Mouse (Mus musculus): ENCODE data around the gene Fbln2. TPM values are rescaled to one million over a fixed set of nuclear protein-coding genes. Genes with fewer than 3 reads are reported as not detected.

Gene Fbln2
- polyA plus RNA-seq, 1 experiment from 2014 or later = 19.5 TPM

- no peak overlapping the region for H3K9ac ChIP-seq (ENCODE audit: low read depth, low read length)
- H3K4me1 ChIP-seq (replicated peaks; ENCODE audit: control insufficient read depth, insufficient read depth, low read length) = no peaks in the 10 kb centered on the region
- H3K36me3 ChIP-seq (ENCODE audit: control insufficient read depth, insufficient read depth) = peaks cover 26% of the 10 kb centered on the region
- TF ChIP-seq CTCF (IDR thresholded peaks at IDR 0.05; ENCODE audit: low read depth) = no peak
- WGBS = 71% methylated on average over 3 of the region's 3 CpGs
- no peak overlapping the region for H3K4me3 ChIP-seq (ENCODE audit: low read depth, low read length)
- no peaks in the 10 kb centered on the region for H3K27me3 ChIP-seq (replicated peaks; ENCODE audit: control insufficient read depth, insufficient read depth, low read length)
- no peaks in the 10 kb centered on the region for H3K9me3 ChIP-seq (ENCODE audit: control insufficient read depth)
- H3K27ac ChIP-seq (ENCODE audit: low read depth, low read length) = no peak overlapping the region
- no peak for ATAC-seq
- no peak overlapping the region for H3K4me2 ChIP-seq (replicated peaks; ENCODE audit: low read depth)
Observed at GRCm38 (mm10) chr6:91171396-91171895, 40.8 kb upstream of the Fbln2 start.

DNA sequence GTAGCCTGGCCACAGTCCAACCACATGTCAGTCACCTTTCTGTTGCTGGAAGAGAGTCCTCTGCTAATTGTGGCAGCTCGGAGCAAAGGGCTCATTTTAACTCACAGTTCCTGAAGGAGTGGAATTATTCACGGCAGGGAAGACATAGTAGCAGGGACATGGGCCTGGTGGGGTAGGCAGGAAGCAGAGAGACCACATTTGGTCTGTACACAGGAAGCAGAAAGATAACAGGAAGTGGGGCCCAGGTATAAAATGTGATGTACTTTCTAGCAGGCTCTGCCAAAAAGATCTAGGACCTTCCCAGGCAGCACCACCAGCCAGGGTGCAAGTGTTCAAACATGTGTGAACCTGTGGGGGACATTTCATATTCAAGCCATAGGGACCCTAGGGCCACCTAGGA is 39.9 kb upstream of the Fbln2 start:
- 64% methylated on average over 2 of the region's 2 CpGs for WGBS
- no peak overlapping the region for H3K27ac ChIP-seq (ENCODE audit: low read depth, low read length)
- H3K4me3 ChIP-seq (ENCODE audit: low read depth, low read length) = no peak overlapping the region
- no peak for TF ChIP-seq CTCF (IDR thresholded peaks at IDR 0.05; ENCODE audit: low read depth)
- H3K4me1 ChIP-seq (replicated peaks; ENCODE audit: control insufficient read depth, insufficient read depth, low read length) = no peaks in the 10 kb centered on the region
- no peak overlapping the region for H3K9ac ChIP-seq (ENCODE audit: low read depth, low read length)
- H3K36me3 ChIP-seq (ENCODE audit: control insufficient read depth, insufficient read depth) = peaks cover 26% of the 10 kb centered on the region
- no peaks in the 10 kb centered on the region for H3K27me3 ChIP-seq (replicated peaks; ENCODE audit: control insufficient read depth, insufficient read depth, low read length)
- no peaks in the 10 kb centered on the region for H3K9me3 ChIP-seq (ENCODE audit: control insufficient read depth)
- ATAC-seq = no peak
- no peak overlapping the region for H3K4me2 ChIP-seq (replicated peaks; ENCODE audit: low read depth)

DNA sequence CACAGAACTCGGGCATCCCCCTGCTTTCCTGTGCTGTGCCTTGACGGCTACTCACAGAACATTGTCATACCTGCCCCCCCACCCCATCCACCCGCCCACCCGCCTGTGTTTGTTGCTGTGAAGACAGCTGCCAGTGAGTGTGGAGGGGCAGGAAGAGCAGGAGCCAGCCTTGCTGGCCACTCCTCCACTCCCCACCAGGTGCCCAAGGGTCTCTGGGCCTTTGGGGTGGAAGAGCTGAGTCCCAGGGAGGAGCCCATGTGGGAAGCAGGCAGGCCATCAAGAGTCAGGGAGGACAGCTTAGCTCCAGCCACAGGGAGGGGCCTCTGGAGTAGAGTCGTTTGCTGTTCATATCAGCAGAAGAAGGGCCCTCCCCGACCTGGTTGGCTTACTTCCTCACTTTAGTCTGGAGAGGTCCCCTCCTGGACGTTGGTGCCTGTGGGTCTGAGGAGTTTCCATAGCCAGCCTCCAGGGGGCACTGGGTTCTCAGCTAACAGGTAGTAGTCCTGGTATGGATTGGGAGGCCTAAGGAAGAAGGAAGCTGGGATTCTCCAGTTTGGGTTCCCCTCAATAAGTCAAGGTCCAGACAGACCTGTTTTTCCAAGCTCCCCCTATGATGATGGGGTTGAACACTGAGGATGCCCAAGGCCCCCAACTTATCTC is 38.9 kb upstream of the Fbln2 start:
- 44% methylated on average over 7 of the region's 7 CpGs for WGBS
- ATAC-seq = no peak
- no peak overlapping the region for H3K9ac ChIP-seq (ENCODE audit: low read depth, low read length)

GRCm38 (mm10) chr6:91174211-91174610 is 38.0 kb upstream of the Fbln2 start:
- Histone ChIP-seq H3K4me2 (replicated peaks; ENCODE audit: low read depth) (no peak overlapping the region), H3K9me3 (ENCODE audit: control insufficient read depth) (no peaks in the 10 kb centered on the region), H3K27me3 (replicated peaks; ENCODE audit: control insufficient read depth, insufficient read depth, low read length) (no peaks in the 10 kb centered on the region), H3K4me3 (ENCODE audit: low read depth, low read length) (no peak overlapping the region), H3K4me1 (replicated peaks; ENCODE audit: control insufficient read depth, insufficient read depth, low read length) (no peaks in the 10 kb centered on the region), H3K9ac (ENCODE audit: low read depth, low read length) (no peak overlapping the region), H3K27ac (ENCODE audit: low read depth, low read length) (no peak overlapping the region), H3K36me3 (ENCODE audit: control insufficient read depth, insufficient read depth) (peaks cover 20% of the 10 kb centered on the region)
- 78% methylated on average over 3 of the region's 3 CpGs for WGBS
- no peak for ATAC-seq
- no peak for TF ChIP-seq CTCF (IDR thresholded peaks at IDR 0.05; ENCODE audit: low read depth)

More for the DNA sequence above, 38.9 kb upstream of the Fbln2 start:
- peak; percentile 78 for TF ChIP-seq CTCF (IDR thresholded peaks at IDR 0.05; ENCODE audit: low read depth)
- Histone ChIP-seq H3K4me1 (replicated peaks; ENCODE audit: control insufficient read depth, insufficient read depth, low read length) (no peaks in the 10 kb centered on the region), H3K9me3 (ENCODE audit: control insufficient read depth) (no peaks in the 10 kb centered on the region), H3K27ac (ENCODE audit: low read depth, low read length) (no peak overlapping the region), H3K36me3 (ENCODE audit: control insufficient read depth, insufficient read depth) (peaks cover 26% of the 10 kb centered on the region), H3K27me3 (replicated peaks; ENCODE audit: control insufficient read depth, insufficient read depth, low read length) (no peaks in the 10 kb centered on the region), H3K4me3 (ENCODE audit: low read depth, low read length) (no peak overlapping the region), H3K4me2 (replicated peaks; ENCODE audit: low read depth) (no peak overlapping the region)

DNA sequence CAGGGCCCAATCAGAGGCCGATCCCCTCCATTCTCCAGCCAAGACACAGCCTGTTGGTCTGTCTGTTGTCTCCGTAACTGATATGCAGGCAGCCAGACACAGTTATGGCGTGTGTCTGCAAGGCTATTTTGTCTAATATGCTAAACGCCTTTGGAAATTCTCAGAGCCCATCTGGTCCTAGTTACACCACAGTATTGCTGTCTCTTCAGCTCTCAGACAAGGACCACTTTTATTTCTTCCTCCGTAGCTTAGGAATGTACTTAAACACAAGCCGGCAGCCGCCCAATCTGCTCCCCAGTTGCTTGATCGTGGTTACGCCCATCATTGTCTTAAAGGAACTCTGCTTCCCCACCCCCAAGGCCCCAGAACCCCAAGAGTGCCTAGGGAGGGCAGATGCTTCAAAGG is 31.5 kb upstream of the Fbln2 start:
- no peak overlapping the region for H3K4me2 ChIP-seq (replicated peaks; ENCODE audit: low read depth)
- ATAC-seq = no peak
- WGBS = 53% methylated on average over 9 of the region's 9 CpGs
- no peak overlapping the region for H3K9ac ChIP-seq (ENCODE audit: low read depth, low read length)
- H3K36me3 ChIP-seq (ENCODE audit: control insufficient read depth, insufficient read depth) = no peaks in the 10 kb centered on the region
- no peak overlapping the region for H3K27ac ChIP-seq (ENCODE audit: low read depth, low read length)
- TF ChIP-seq CTCF (IDR thresholded peaks at IDR 0.05; ENCODE audit: low read depth) = no peak
- H3K27me3 ChIP-seq (replicated peaks; ENCODE audit: control insufficient read depth, insufficient read depth, low read length) = no peaks in the 10 kb centered on the region
- H3K9me3 ChIP-seq (ENCODE audit: control insufficient read depth) = no peaks in the 10 kb centered on the region
- no peak overlapping the region for H3K4me3 ChIP-seq (ENCODE audit: low read depth, low read length)
- no peaks in the 10 kb centered on the region for H3K4me1 ChIP-seq (replicated peaks; ENCODE audit: control insufficient read depth, insufficient read depth, low read length)

DNA sequence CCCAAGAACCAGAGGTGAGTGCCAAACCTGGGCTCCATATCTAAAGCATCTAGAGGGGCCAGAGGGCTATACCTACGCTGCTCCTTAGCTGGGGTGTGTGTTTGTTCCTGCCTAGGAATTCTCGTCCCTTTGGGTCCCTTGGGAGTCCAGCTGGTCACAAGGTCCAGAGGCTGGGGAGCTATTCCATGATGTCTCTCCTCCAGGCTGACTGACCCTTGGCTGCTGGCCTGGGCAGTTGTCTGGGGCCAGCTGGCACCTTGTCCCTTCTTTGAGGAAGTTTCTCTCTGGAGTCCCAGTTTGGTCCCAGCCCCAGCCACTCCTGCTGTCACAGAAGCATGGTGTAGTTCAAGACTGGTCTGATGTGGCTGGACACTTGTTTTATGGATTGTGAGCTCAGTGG is 30.9 kb upstream of the Fbln2 start:
- no peak overlapping the region for H3K9ac ChIP-seq (ENCODE audit: low read depth, low read length)
- no peaks in the 10 kb centered on the region for H3K9me3 ChIP-seq (ENCODE audit: control insufficient read depth)
- H3K27me3 ChIP-seq (replicated peaks; ENCODE audit: control insufficient read depth, insufficient read depth, low read length) = no peaks in the 10 kb centered on the region
- no peak for ATAC-seq
- WGBS = 74% methylated on average over 2 of the region's 2 CpGs
- no peak overlapping the region for H3K4me2 ChIP-seq (replicated peaks; ENCODE audit: low read depth)
- no peak overlapping the region for H3K4me3 ChIP-seq (ENCODE audit: low read depth, low read length)
- no peak overlapping the region for H3K27ac ChIP-seq (ENCODE audit: low read depth, low read length)
- no peak for TF ChIP-seq CTCF (IDR thresholded peaks at IDR 0.05; ENCODE audit: low read depth)
- H3K4me1 ChIP-seq (replicated peaks; ENCODE audit: control insufficient read depth, insufficient read depth, low read length) = no peaks in the 10 kb centered on the region
- no peaks in the 10 kb centered on the region for H3K36me3 ChIP-seq (ENCODE audit: control insufficient read depth, insufficient read depth)

All from intestine, postnatal 0 days (tissue).